Mouse (Mus musculus): ENCODE measurements around the gene Blcap.

- TF ChIP-seq CTCF (IDR thresholded peaks at IDR 0.05; ENCODE audit: extremely low read depth, insufficient read length, insufficient replicate concordance, low read depth, low read length) (no peak), POLR2A (IDR thresholded peaks at IDR 0.05; ENCODE audit: low read depth, low read length) (no peak)
Measured at GRCm38 (mm10) chr2:157541631-157542030, 29.4 kb downstream of the Blcap start.

Data from small intestine, adult 2 months (tissue).